Mouse (Mus musculus) adrenal gland, postnatal 36 days (tissue): ENCODE data around the gene Kcnj9. TPM values are rescaled to one million over a fixed set of nuclear protein-coding genes. Genes with fewer than 3 reads are reported as not detected.
A peak's percentile ranks its signal among the peaks of the same experiment; 100 is the strongest.

Experiments
- DNase-seq, 2 experiments: peaks; one replicate each; pipeline ENCODE4 v3.0.0; 2021; ENCODE audit warnings: mixed read lengths in 1 of 2
- total RNA-seq, 2 experiments: library from RNA; stranded (reverse); gene quantifications; 2 replicates each; pipeline ENCODE4 v1.2.3; 2021

Gene Kcnj9
- total RNA-seq, 2 experiments from 2014 or later = 0.23 TPM; not detected in 1

- peak; percentile 75 to 77 for DNase-seq
Measured at GRCm38 (mm10) chr1:172288900-172289616, 40.1 kb downstream of the Kcnj9 start.

- no peak for DNase-seq
Measured at GRCm38 (mm10) chr1:172286740-172287139, 42.4 kb downstream of the Kcnj9 start.

- DNase-seq = no peak
Measured at GRCm38 (mm10) chr1:172284221-172284620, 44.9 kb downstream of the Kcnj9 start.

DNA sequence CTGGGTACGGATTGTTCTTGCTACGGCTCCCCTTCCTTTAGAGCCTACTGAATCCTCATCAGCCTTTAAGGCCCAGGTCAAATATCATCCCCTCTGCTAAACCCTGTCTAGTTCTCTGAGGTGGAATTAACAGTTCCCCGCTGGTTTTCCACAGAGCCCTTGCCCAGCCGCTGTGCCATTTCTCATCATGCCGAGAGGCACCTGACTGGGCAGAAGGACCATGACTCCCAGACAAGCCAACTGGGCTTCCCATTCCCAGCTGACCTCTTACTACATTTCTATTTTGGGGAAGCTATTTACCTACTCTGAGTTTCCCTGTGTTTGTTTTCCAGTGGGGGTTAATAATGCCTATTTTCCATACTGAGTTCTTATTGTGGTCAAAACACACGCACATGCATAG lies 46.0 kb downstream of the Kcnj9 start:
- DNase-seq = no peak

DNA sequence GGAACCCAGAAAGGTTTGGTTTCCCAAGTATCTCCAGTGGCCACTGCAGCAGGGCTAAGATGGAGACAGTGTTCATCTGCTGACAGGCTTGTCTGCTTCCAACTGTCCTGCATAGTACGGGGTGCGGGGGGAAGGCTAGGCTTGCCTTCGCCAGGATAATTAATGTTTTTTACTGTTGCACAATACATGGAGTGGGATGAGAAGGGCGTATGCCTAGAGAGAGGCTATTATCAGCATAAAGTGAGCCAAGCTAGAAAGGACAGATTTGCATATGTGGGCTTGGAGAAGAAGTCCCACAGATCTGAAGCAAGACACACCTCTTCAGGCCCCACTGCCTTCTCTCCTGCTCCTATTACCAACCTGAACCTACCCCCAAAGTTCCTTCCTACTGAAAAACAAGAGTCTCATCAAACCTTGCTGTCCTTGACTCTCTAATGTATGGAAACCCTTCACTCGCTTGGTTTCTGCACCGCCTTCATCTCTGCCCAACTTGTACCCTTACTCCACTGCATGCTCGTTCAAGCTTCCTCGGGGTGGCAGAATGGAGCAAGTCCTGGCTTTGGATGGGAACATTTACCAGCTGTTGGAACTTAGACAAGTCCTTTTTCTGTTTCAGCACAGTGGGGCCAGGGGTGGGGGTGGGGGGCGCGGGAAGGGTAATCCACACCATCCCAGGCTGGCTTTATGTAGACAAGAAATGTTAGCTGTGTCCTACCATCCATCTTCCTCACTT lies 47.4 kb downstream of the Kcnj9 start:
- DNase-seq = peak; percentile 58 to 65

DNA sequence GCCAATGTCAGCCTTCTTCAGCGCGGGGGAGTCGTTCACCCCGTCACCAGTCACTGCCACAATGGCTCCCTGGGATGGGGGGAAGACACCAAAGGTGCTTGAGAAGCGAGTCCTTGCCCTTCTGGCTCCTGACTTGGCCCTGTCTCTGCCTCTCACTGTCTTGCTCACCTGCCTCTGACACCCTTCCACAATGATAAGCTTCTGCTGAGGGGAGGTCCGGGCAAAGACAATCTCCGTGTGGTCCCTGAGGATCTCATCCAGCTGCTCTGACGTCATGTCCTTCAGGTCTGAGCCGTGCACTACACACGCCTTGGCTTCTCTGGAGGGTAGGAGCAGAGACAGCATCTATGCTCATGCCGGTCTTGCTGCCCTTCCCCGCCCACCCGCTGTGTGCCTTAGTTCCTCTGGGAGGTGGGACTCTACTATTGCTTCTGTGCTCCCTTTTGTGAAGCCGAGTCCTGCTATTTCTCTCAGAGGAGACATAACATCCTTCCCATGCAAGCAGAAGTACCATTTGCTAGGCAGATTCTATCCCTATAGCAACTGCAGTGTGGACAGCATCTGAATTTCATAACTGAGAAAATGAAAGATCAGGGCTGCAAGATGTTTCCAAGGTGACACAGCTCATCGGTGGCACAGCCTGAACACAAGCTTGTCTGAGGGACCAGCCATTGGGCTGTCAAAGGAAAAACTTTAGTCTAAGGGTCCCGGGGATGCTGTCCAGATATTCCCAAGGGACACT lies 49.2 kb downstream of the Kcnj9 start:
- DNase-seq = no peak

GRCm38 (mm10) chr1:172278328-172278727 lies 50.8 kb downstream of the Kcnj9 start:
- no peak for DNase-seq

GRCm38 (mm10) chr1:172277172-172277571 lies 51.9 kb downstream of the Kcnj9 start:
- DNase-seq = no peak

- no peak for DNase-seq
Measured at GRCm38 (mm10) chr1:172274547-172274946, 54.6 kb downstream of the Kcnj9 start.

- DNase-seq = no peak
Measured at GRCm38 (mm10) chr1:172274116-172274515, 55.0 kb downstream of the Kcnj9 start.

GRCm38 (mm10) chr1:172273386-172273785 lies 55.7 kb downstream of the Kcnj9 start:
- DNase-seq = no peak

GRCm38 (mm10) chr1:172271765-172272164 lies 57.4 kb downstream of the Kcnj9 start:
- no peak for DNase-seq

DNA sequence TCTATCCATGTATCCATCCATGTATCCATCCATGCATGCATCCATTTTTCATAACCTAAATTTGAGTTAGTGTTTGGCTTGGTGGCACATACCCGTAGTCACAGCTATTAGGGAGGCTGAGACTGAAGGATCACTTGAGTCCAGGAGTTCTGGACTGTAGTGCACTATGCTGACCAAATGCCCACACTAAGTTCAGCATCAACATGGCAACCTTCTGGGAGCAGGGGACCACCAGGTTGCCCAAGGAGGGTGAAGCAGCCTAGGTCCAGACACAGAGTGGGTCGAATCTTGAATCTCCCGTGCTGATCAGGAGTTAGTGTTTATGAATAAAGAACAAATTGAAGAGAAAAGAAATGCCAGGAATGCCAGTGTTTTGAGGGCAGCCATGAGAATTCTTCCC lies 57.9 kb downstream of the Kcnj9 start:
- no peak for DNase-seq

Other genes starting within 250 kb of the Kcnj9 start
- 100 to 1,000 TPM; 178 to 197 TPM for gene Copa, start 246.8 kb downstream of the Kcnj9 start, total RNA-seq
- 100 to 1,000 TPM in 1 of 2 experiments, 10 to 100 TPM in 1; 94.4 to 101 TPM for gene Ncstn, start 246.5 kb downstream of the Kcnj9 start, total RNA-seq
- gene Pex19, start 202.6 kb downstream of the Kcnj9 start, total RNA-seq = 100 to 1,000 TPM; 112 to 147 TPM
- 100 to 1,000 TPM; 108 to 143 TPM for gene Dcaf8, start 181.2 kb downstream of the Kcnj9 start, total RNA-seq
- gene Pea15a, start 122.5 kb downstream of the Kcnj9 start, total RNA-seq = 10 to 100 TPM; 53.9 to 62.1 TPM
- gene Casq1, start 109.5 kb downstream of the Kcnj9 start, total RNA-seq = under 1 TPM in 1 of 2 experiments, not detected in 1; 0.46 TPM
- gene Atp1a4, start 70.9 kb downstream of the Kcnj9 start, total RNA-seq = 1 to 10 TPM in 1 of 2 experiments, under 1 TPM in 1; 0.53 to 1.4 TPM
- gene Igsf8, start 67.7 kb downstream of the Kcnj9 start, total RNA-seq = 10 to 100 TPM; 24.9 to 39.2 TPM
- gene Atp1a2, start 31.3 kb downstream of the Kcnj9 start, total RNA-seq = 100 to 1,000 TPM; 134 to 155 TPM
- gene Kcnj10, start 11.9 kb upstream of the Kcnj9 start, total RNA-seq = under 1 TPM; 0.46 to 0.56 TPM
- 10 to 100 TPM; 11.2 to 13.2 TPM for gene Pigm, start 47.2 kb upstream of the Kcnj9 start, total RNA-seq
- gene Slamf9, start 146.0 kb upstream of the Kcnj9 start, total RNA-seq = 1 to 10 TPM; 2.3 to 4.5 TPM
- gene Igsf9, start 152.5 kb upstream of the Kcnj9 start, total RNA-seq = 1 to 10 TPM; 1.6 to 1.8 TPM
- gene Tagln2, start 170.7 kb upstream of the Kcnj9 start, total RNA-seq = 10 to 100 TPM; 90.5 to 91.7 TPM
- gene Cfap45, start 191.5 kb upstream of the Kcnj9 start, total RNA-seq = under 1 TPM; 0.30 to 0.89 TPM
- gene Vsig8, start 226.6 kb upstream of the Kcnj9 start, total RNA-seq = under 1 TPM in 1 of 2 experiments, not detected in 1; 0.16 TPM